Mouse (Mus musculus): ENCODE results near the gene Phf7. TPM values are rescaled to one million over a fixed set of nuclear protein-coding genes. Genes with fewer than 3 reads are reported as not detected.
A peak's percentile ranks its signal among the peaks of the same experiment; 100 is the strongest.

The Phf7 gene
- total RNA-seq, 2 experiments from 2014 or later = 4.8 to 5.2 TPM

DNA sequence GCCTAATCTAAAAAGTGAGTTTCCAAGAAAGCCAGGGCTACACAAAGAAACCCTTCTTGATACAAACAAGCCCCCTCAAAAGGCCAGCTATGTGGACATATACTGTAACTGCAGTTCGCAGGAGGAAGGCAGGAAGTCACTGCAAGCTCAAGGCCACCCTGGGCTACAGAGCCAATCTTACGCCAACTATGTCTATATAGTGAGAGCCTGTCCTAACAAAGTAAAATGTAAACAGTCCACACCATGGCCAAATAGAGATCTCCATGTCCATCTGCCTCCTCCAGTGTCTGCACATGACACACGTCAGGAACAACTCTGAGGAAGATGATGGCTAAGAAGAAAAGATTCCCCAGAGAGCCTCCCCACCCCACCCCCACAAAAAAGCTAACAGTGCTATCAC is 51.1 kb downstream of the Phf7 start:
- DNase-seq (ENCODE audit: low spot score in 2 of 2) = no peak

DNA sequence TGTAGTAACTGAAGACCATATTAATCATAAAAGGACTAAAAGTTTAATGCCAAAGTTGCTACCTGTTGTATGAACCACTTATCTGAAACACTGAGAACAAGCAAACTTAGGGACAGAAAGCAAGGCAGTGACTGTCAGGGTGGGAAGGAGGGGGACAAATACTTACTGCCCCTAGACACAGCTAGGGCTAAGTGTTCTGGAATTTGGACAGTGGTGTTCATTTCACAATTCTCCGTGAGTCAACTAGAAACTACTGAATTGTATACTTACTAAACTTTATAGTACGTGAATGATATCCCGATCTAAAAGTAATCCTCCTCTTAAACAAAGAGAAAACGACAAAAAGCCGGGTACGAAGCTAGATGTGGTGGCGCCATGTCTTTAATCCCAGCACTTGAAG is 51.5 kb downstream of the Phf7 start:
- no peak for DNase-seq (ENCODE audit: low spot score in 2 of 2)

DNA sequence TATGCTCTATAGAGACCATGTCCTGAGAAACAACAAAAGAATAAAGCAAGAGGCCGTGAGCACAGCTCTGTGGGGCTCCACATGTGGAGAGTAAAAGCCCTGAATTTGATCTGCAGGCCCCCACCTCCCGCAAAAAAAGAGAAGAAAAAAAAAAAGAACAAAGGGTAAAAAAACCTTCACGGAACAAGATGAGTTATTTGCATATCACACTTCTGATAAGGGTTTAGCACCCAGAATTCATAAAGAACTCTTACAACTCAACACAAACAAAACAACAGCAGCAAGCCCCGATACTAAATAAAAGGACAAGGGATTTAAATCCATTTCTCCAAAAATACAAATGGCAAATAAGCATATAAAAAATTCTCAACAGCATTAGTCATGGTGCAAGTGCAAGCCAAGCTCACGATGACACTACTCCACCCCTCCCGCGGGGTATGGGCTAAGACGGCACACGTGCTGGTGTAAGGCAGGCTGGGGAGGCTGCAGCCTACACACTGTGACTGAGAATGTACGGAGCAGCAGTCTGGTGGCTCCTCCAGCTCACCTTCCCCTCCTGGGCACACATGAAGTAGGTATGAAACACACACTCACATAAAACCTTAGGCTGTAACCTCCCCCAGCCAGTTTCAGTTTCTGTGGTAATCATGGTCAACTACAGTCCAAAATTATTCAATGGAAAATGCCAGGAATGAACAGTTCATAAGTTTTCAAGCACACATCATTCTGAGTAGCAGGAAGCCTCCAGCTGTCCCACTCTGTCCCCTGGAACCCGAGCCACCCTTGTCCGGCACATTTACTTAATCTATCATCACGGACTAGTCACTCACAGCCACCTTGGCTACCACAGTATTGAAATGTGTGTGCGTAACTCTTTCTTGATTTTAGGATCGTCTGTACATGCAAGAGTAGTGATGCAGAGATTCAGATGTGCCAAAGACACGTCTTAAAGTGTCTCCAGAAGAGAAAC is 53.3 kb downstream of the Phf7 start:
- no peak for DNase-seq (ENCODE audit: low spot score in 2 of 2)

DNA sequence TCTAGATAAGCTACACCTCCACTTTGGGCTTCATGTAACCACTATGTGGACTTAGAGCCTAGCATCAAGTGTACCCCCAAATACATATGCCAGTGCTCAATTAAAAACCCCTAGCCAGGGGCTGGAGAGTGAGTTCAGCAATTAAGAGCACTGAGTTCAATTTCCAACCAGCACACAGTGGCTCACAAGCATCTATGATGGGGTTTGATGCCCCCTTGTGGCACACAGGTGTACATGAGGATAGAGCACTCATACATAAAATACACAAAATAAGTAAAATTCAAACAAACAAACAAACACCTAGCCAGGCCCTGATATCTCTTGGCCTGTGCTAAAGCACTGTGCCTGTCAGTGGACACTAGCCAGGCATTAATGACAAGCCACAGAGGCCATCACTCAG is 55.1 kb downstream of the Phf7 start:
- peak in 1 of 2 experiments; percentile 44 for DNase-seq (ENCODE audit: low spot score in 2 of 2)

DNA sequence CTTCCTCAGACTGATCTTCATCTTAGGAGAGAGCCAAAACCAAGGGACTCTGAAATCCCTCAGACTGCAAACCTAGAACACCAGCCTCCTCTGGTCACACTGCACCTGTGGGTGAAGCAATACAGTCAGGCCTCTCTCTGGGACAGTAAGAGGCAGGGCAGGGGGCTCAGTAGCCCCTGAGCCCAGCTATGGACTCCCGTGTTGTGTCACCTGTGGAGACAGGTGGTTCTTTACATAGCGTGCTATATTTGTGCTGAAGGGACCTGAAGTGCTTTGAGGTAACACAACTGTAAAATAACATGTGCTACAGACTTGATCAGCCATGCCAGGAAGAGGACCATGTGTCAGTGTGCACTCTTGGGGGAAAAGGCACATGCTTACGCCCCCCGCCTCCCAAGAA is 55.6 kb downstream of the Phf7 start:
- DNase-seq (ENCODE audit: low spot score in 2 of 2) = no peak

DNA sequence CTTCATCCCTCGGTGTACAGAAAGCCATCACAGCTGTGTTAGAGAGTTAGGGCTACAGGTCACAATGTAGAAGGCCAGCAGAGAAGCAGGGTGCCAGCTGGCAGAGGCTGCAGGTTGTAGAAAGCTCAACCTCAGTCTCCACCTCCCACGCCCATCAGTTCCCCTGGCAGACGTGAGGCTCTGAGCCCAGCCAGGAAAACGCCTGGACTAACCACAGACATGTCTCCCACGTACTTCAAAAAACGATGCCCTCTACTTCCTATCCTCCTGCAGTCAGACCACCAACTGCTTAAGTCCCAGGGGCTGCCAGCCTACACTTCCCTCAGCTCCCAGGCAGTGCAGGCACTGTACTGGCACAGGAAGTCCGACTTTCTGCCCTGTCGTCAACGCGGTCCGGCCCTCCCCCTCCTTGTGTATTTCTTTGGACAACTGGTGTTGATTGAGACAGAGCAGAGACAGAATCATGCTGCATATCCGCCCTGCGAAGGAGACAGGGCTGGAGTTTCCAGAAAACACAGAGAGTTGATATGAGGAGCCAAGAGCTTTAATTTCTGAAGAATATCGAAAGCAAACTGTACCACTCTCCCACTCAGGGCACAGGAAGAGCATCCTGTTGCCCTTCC is 56.1 kb downstream of the Phf7 start:
- peak in 1 of 2 experiments; percentile 39 for DNase-seq (ENCODE audit: low spot score in 2 of 2)

DNA sequence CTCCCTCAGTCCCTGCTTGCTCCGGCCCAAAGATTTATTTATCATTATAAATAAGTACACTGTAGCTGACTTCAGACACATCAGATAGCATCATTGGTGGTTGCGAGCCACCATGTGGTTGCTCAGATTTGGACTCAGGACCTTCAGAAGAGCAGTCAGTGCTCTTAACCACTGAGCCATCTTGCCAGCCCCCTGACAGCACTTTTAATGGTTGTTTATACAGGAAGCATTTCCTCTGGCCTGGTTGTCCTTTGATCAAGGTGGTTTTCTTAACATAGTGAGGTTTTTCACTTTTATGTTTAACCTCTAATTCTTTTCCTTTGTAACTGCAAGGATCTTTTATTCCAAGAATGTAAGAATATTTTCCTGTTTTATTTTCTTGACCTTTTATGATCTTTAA is 56.7 kb downstream of the Phf7 start:
- DNase-seq (ENCODE audit: low spot score in 2 of 2) = no peak

DNA sequence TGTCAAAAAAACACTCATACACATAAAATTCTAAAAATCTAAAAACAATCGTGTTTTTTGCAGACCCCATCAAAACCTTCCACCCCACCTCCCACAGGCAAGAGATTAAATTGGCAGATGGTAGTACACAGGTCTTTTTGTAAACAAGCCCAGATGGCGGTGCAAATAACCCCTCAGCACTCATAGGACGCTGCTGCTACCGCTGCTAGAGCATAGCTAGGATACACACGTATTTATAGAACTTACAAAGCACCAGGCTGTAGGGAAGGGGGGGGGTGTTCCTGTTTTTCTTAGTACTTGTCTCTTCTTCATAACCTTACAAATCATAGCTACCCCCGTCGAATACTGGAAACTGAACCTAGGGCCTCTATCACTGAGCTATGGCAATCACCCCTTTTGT is 57.3 kb downstream of the Phf7 start:
- no peak for DNase-seq (ENCODE audit: low spot score in 2 of 2)

DNA sequence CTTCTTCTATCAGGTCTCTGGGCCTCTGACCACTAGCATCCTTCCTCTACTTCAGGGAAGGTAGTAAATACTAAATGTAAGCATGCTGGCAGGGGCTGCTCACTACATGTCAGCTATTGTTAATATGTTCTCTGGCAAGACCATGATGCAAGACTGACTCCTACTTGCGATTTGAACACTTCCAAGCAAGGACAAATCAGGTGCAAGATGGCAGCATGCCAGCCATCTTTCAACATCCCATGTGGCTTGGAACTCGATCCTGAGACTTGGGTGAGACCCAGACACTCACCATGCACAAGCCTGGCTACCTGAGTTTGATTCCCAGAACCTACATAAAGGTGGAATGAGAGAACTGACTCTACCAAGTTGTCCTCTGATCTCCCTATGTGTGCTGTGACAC is 59.2 kb downstream of the Phf7 start:
- peak in 1 of 2 experiments; percentile 17 for DNase-seq (ENCODE audit: low spot score in 2 of 2)

DNA sequence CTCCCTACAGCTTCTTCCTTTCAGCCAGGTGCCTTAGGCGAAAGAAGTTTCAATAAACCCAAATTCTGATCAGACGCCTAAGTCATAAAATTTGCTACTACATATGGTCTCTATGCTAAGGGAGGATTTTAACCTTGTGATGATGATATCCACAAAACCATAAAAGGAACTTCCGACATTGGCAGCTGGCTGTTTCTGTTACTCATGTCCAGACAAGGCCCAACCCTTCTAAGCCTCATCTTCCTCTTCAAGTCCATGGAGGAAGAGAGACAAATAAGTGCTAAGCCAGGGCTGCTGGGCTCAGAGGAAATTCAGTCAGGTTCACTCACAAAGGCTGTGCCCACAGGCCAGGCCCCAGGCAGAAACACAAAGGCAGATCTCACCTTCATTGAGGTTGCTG is 61.8 kb downstream of the Phf7 start:
- no peak for DNase-seq (ENCODE audit: low spot score in 2 of 2)

DNA sequence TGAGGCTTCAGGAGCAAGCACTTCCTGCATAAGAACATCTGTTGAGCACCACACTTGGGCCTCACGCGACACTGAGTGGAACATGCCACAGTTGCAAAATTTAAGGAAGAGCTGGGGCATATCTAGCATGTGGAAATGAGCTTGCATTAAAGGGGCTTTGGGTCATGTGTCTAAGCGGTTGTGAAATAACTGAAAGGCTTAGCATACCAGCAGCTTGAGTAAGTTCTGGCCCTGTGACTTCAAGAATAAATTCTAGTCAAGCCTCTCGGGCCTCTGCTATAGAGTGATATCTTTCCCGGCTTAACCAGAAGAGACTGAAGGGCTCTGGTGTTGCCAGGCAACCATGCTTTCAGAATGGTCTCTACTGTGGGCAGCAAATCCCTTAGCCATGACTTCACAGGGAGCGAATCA is 62.3 kb downstream of the Phf7 start:
- no peak for DNase-seq (ENCODE audit: low spot score in 2 of 2)

Other genes starting within 250 kb of the Phf7 start
- 10 to 100 TPM; 33.8 to 37.7 TPM for gene Glt8d1, start 249.9 kb downstream of the Phf7 start, total RNA-seq (2021)
- gene Spcs1, start 249.6 kb downstream of the Phf7 start, total RNA-seq (2021) = 100 to 1,000 TPM; 177 to 186 TPM
- 10 to 100 TPM; 71.0 to 71.2 TPM for gene Pbrm1, start 232.2 kb downstream of the Phf7 start, total RNA-seq (2021)
- gene Gnl3, start 232.2 kb downstream of the Phf7 start, total RNA-seq (2021) = 10 to 100 TPM; 54.4 to 66.8 TPM
- gene Smim4, start 122.4 kb downstream of the Phf7 start, total RNA-seq (2021) = 10 to 100 TPM; 32.5 to 33.5 TPM
- 10 to 100 TPM; 18.0 to 22.5 TPM for gene Nt5dc2, start 120.3 kb downstream of the Phf7 start, total RNA-seq (2021)
- gene Stab1, start 82.7 kb downstream of the Phf7 start, total RNA-seq (2021) = 10 to 100 TPM; 26.9 to 40.4 TPM
- gene Tnnc1, start 43.0 kb downstream of the Phf7 start, total RNA-seq (2021) = 1 to 10 TPM in 1 of 2 experiments, under 1 TPM in 1; 0.67 to 2.0 TPM
- 100 to 1,000 TPM; 424 to 481 TPM for gene Nisch, start 34.4 kb downstream of the Phf7 start, total RNA-seq (2021)
- 1 to 10 TPM; 4.7 to 5.4 TPM for gene Sema3g, start 33.5 kb downstream of the Phf7 start, total RNA-seq (2021)
- gene Bap1, start 133 bp upstream of the Phf7 start, total RNA-seq (2021) = 100 to 1,000 TPM; 117 to 123 TPM
- gene Dnah1, start 72.6 kb upstream of the Phf7 start, total RNA-seq (2021) = 1 to 10 TPM; 2.2 to 2.4 TPM
- gene Capn7, start 85.3 kb upstream of the Phf7 start, total RNA-seq (2021) = 10 to 100 TPM; 39.9 to 41.5 TPM
- gene Sh3bp5, start 184.8 kb upstream of the Phf7 start, total RNA-seq (2021) = 100 to 1,000 TPM; 120 to 125 TPM
- 10 to 100 TPM; 16.1 to 19.1 TPM for gene Eaf1, start 243.1 kb upstream of the Phf7 start, total RNA-seq (2021)
- gene Mettl6, start 243.7 kb upstream of the Phf7 start, total RNA-seq (2021) = 10 to 100 TPM; 26.7 to 29.4 TPM